Mouse (Mus musculus) heart, embryonic 10.5 days (tissue): Measurements from ENCODE around the gene Sufu. TPM values are rescaled to one million over a fixed set of nuclear protein-coding genes. Genes with fewer than 3 reads are reported as not detected.

ENCODE experiments used
- DNase-seq: peaks from one replicate; pipeline ENCODE4 v3.0.0-alpha.2; 2017; ENCODE audit warnings: low spot score
- H3K27ac ChIP-seq: fragments of 300-500 bp; sonication (generic); 2 replicates; pipeline ENCODE4 v1.5.1; 2016; ENCODE audit warnings: mild to moderate bottlenecking
- H3K27me3 ChIP-seq: fragments of 300-500 bp; sonication (generic); 2 replicates; pipeline ENCODE4 v1.6.1; 2016; ENCODE audit warnings: mild to moderate bottlenecking; ENCODE audit not compliant: poor library complexity, insufficient read depth, severe bottlenecking
- H3K36me3 ChIP-seq: fragments of 300-500 bp; sonication (generic); 2 replicates; pipeline ENCODE4 v1.6.1; 2016; ENCODE audit warnings: mild to moderate bottlenecking, moderate library complexity
- H3K4me1 ChIP-seq: fragments of 300-500 bp; sonication (generic); 2 replicates; pipeline ENCODE4 v1.6.1; 2016; ENCODE audit warnings: mild to moderate bottlenecking
- H3K4me3 ChIP-seq: fragments of 300-500 bp; sonication (generic); 2 replicates; pipeline ENCODE4 v1.5.1; 2016; ENCODE audit warnings: mild to moderate bottlenecking, moderate library complexity
- H3K9me3 ChIP-seq: fragments of 300-500 bp; sonication (generic); 2 replicates; pipeline ENCODE4 v1.6.1; 2016; ENCODE audit warnings: mild to moderate bottlenecking, moderate library complexity
- WGBS: fragments of 180-500 bp; shearing (Covaris S2); methylation state at CpG from one replicate; pipeline ENCODE4 v1.1.7; 2016; 5-methylcytosine and 5-hydroxymethylcytosine counted together
- polyA plus RNA-seq: library from polyadenylated mRNA; unstranded; fragments of >200 nt; fragmentation: Nextera tagmentation; extraction: Ambion mirVana; gene quantifications from 2 replicates; pipeline ENCODE4 v1.2.1, GENCODE M21; 2016

The Sufu gene
- polyA plus RNA-seq, 1 experiment from 2014 or later: 32.8 TPM

DNA sequence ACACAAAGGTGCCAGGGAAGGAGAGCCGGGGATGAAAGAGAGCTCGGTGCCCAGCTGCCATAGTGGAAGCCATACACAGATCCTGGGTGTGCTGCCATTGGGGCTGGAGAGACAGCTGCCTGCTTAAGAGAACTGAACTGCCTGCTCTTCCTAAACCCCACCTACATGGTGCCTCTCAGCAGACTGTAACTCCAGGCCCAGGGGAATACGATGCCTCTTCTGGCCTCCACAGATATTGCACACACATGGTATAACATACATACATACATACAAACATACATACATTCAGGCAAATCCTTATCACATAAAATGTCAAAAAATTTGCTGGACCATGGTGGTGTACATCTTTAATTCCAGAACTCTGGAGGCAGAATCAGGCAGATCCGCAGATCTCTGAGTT is 66.8 kb downstream of the Sufu start:
- Histone ChIP-seq H3K36me3 (peaks cover 49% of the 10 kb centered on the region), H3K27ac (no peak overlapping the region), H3K27me3 (no peaks in the 10 kb centered on the region), H3K9me3 (no peaks in the 10 kb centered on the region), H3K4me3 (no peak overlapping the region), H3K4me1 (peaks cover 49% of the 10 kb centered on the region)
- no peak for DNase-seq
- 97% methylated on average over 4 of the region's 4 CpGs for WGBS

GRCm38 (mm10) chr19:46466160-46466559 is 69.5 kb downstream of the Sufu start:
- no peaks in the 10 kb centered on the region for H3K27me3 ChIP-seq
- DNase-seq: no peak
- H3K36me3 ChIP-seq: peaks cover 36% of the 10 kb centered on the region
- peaks cover 51% of the 10 kb centered on the region for H3K4me1 ChIP-seq
- no peaks in the 10 kb centered on the region for H3K9me3 ChIP-seq
- WGBS: 66% methylated on average over 6 of the region's 6 CpGs
- H3K4me3 ChIP-seq: no peak overlapping the region
- peak overlapping the region; percentile 42 for H3K27ac ChIP-seq

DNA sequence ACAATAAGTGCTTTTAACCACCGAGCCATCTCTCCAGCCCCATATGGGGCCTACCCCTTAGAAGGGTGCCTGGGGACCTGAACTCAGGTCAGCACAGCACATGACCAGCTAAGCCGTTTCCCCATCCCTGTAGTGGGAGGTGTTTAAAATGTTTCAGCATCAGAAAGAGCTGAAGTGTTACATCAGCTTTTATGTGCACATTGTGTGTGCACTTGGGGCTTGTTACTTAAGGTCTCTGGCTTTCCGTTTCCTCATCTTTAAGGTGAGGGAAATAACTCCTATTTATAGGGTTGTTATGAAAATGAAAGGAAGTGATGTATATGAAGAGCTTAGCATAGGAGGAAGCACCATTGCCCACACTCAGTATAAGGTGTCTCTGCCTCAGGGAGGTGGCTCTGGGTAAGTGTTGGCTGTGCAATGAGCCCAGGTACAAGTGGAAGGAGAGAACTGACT is 70.4 kb downstream of the Sufu start:
- peaks cover 60% of the 10 kb centered on the region for H3K4me1 ChIP-seq
- DNase-seq: no peak
- H3K27ac ChIP-seq: 0 out of 2 replicates have a peak overlapping the region, but pooled peaks have one; percentile 23
- no peaks in the 10 kb centered on the region for H3K9me3 ChIP-seq
- H3K4me3 ChIP-seq: no peak overlapping the region
- no peaks in the 10 kb centered on the region for H3K27me3 ChIP-seq
- H3K36me3 ChIP-seq: peaks cover 28% of the 10 kb centered on the region
- 82% methylated on average over 3 of the region's 3 CpGs for WGBS

GRCm38 (mm10) chr19:46470364-46471240 is 73.9 kb downstream of the Sufu start:
- DNase-seq: no peak
- 38% methylated on average over 17 of the region's 17 CpGs for WGBS
- peaks cover 69% of the 10 kb centered on the region for H3K4me1 ChIP-seq

GRCm38 (mm10) chr19:46471324-46472093 is 74.8 kb downstream of the Sufu start:
- H3K36me3 ChIP-seq: peaks cover 44% of the 10 kb centered on the region
- H3K27me3 ChIP-seq: no peaks in the 10 kb centered on the region
- peak overlapping the region; percentile 3; the same call in 1 of the 2 replicates for H3K4me3 ChIP-seq
- peak overlapping the region; percentile 84 for H3K27ac ChIP-seq
- 7% methylated on average over 10 of the region's 10 CpGs for WGBS
- H3K9me3 ChIP-seq: no peaks in the 10 kb centered on the region
- H3K4me1 ChIP-seq: peaks cover 66% of the 10 kb centered on the region
- no peak for DNase-seq

More at GRCm38 (mm10) chr19:46470364-46471240, 73.9 kb downstream of the Sufu start:
- H3K27me3 ChIP-seq: no peaks in the 10 kb centered on the region
- H3K4me3 ChIP-seq: no peak overlapping the region
- H3K36me3 ChIP-seq: peaks cover 40% of the 10 kb centered on the region
- peak overlapping the region; percentile 84 for H3K27ac ChIP-seq
- no peaks in the 10 kb centered on the region for H3K9me3 ChIP-seq

GRCm38 (mm10) chr19:46477432-46477845 is 80.7 kb downstream of the Sufu start:
- Histone ChIP-seq H3K36me3 (peaks cover 55% of the 10 kb centered on the region), H3K4me3 (no peak overlapping the region), H3K27me3 (no peaks in the 10 kb centered on the region), H3K9me3 (no peaks in the 10 kb centered on the region), H3K27ac (peak overlapping the region; percentile 87), H3K4me1 (peaks cover 73% of the 10 kb centered on the region)
- WGBS: 47% methylated on average over 10 of the region's 10 CpGs
- peak; percentile 72 for DNase-seq

GRCm38 (mm10) chr19:46478242-46478641 is 81.5 kb downstream of the Sufu start:
- peak; percentile 73 for DNase-seq
- Histone ChIP-seq H3K4me1 (peaks cover 76% of the 10 kb centered on the region), H3K4me3 (0 out of 2 replicates have a peak overlapping the region, but pooled peaks have one; percentile 24), H3K27me3 (no peaks in the 10 kb centered on the region), H3K36me3 (peaks cover 54% of the 10 kb centered on the region), H3K9me3 (no peaks in the 10 kb centered on the region), H3K27ac (peak overlapping the region; percentile 87)
- WGBS: 71% methylated on average over 4 of the region's 4 CpGs

- H3K4me1 ChIP-seq: peaks cover 78% of the 10 kb centered on the region
- DNase-seq: peak; percentile 90
- peak overlapping the region; percentile 29; the same call in 1 of the 2 replicates for H3K4me3 ChIP-seq
- H3K36me3 ChIP-seq: peaks cover 51% of the 10 kb centered on the region
- H3K27me3 ChIP-seq: no peaks in the 10 kb centered on the region
- 24% methylated on average over 5 of the region's 5 CpGs for WGBS
- H3K9me3 ChIP-seq: no peaks in the 10 kb centered on the region
- H3K27ac ChIP-seq: peak overlapping the region; percentile 87
Measured at GRCm38 (mm10) chr19:46478826-46479225, 82.1 kb downstream of the Sufu start.

DNA sequence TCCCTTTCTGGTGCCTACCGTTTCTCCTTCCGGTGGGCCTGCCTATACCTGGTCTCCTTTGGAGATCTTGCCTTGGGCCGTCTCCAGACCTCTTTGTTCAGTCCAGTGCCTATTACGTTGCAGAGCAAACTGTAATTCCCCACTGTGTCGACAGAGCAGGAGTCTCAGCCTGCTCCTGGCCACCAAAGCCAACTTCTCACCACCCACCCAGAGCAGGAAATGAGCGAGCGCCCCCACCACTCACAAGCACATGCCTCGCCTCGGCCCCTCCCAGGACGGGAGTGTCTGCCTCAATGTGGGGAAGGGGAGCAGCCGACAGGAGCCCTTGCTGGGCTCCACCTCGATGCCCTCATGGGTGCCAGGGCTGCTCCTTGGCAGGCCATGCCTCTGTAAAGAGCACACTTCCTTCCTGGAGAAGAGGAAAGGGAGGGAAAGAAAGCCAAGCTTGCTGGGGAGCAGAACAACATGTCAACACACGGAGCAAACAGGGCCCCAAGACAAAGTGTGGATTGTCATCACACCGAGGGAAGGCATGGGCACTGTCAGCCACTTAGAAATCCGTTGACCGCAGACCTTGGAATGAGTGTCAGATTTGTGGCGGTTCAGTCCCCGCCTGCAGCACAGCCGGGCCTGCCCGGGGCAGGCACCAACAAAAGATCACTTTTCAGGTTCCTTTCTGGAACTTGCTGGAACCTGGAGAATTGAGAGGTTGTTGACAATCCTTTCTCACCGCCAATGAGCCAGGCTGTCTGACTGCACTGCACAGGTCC is 82.8 kb downstream of the Sufu start:
- DNase-seq: peak; percentile 75

GRCm38 (mm10) chr19:46480624-46481345 is 84.1 kb downstream of the Sufu start:
- no peaks in the 10 kb centered on the region for H3K9me3 ChIP-seq
- 62% methylated on average over 10 of the region's 10 CpGs for WGBS
- no peaks in the 10 kb centered on the region for H3K27me3 ChIP-seq
- no peak overlapping the region for H3K4me3 ChIP-seq
- peaks cover 92% of the 10 kb centered on the region for H3K4me1 ChIP-seq
- peaks cover 40% of the 10 kb centered on the region for H3K36me3 ChIP-seq
- peak overlapping the region; percentile 87; the same call in 1 of the 2 replicates for H3K27ac ChIP-seq
- peak; percentile 75 for DNase-seq

More for the DNA sequence above, 82.8 kb downstream of the Sufu start:
- Histone ChIP-seq H3K27ac (peak overlapping the region; percentile 87), H3K27me3 (no peaks in the 10 kb centered on the region), H3K4me1 (peaks cover 85% of the 10 kb centered on the region), H3K36me3 (peaks cover 48% of the 10 kb centered on the region), H3K4me3 (peak overlapping the region; percentile 29; the same call in 1 of the 2 replicates), H3K9me3 (no peaks in the 10 kb centered on the region)
- WGBS: 39% methylated on average over 21 of the region's 21 CpGs

GRCm38 (mm10) chr19:46481352-46481751 is 84.7 kb downstream of the Sufu start:
- Histone ChIP-seq H3K36me3 (peaks cover 41% of the 10 kb centered on the region), H3K27me3 (no peaks in the 10 kb centered on the region), H3K27ac (peak overlapping the region; percentile 69), H3K4me3 (no peak overlapping the region), H3K9me3 (no peaks in the 10 kb centered on the region), H3K4me1 (peaks cover 96% of the 10 kb centered on the region)
- WGBS: 34% methylated on average over 3 of the region's 3 CpGs
- DNase-seq: no peak

DNA sequence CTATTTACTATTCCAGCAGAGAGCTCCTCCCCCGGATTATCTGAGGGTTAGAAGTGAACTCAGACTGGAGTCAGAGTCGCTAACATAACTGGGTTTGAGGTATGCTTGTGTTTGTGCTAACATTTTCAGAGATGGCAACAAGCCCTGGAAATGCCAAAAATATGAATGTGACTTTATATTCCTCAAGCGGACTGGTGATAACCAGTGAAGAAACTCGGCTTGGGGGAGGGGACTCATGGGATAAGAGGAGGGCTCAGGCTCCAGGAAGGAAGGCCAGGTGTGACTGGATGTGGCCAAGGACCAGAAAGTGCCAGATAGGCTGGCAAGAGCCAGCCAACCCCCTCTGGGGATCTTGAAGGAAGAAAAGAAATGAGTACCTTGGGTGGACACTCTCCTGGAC is 85.1 kb downstream of the Sufu start:
- 16% methylated on average over 4 of the region's 4 CpGs for WGBS
- Histone ChIP-seq H3K36me3 (peaks cover 41% of the 10 kb centered on the region), H3K27me3 (no peaks in the 10 kb centered on the region), H3K27ac (peak overlapping the region; percentile 69), H3K9me3 (no peaks in the 10 kb centered on the region), H3K4me1 (peaks cover 100% of the 10 kb centered on the region), H3K4me3 (no peak overlapping the region)
- DNase-seq: no peak
